Mouse (Mus musculus) cerebellum, adult 18-20 months (tissue): ENCODE results near the gene Mdh1.
A peak's percentile ranks its signal among the peaks of the same experiment; 100 is the strongest.

Experiments
- DNase-seq, 2 experiments: peaks; one replicate each; pipeline ENCODE4 v3.0.0; 2021

Gene Mdh1

GRCm38 (mm10) chr11:21571700-21572381, at the start of gene Mdh1, which contains the start of gene Wdpcp:
Mdh1 (minus strand) TSS chr11:21572367.
Wdpcp (plus strand) TSS chr11:21572235.
- DNase-seq: peak; percentile 94 to 97

GRCm38 (mm10) chr11:21615915-21616314, 43.7 kb upstream of the Mdh1 start:
- DNase-seq: no peak

- DNase-seq: no peak
Observed at GRCm38 (mm10) chr11:21602497-21602896, 30.3 kb upstream of the Mdh1 start.

- DNase-seq: no peak
Observed at GRCm38 (mm10) chr11:21583286-21583685, 11.1 kb upstream of the Mdh1 start.

- DNase-seq: no peak
Observed at GRCm38 (mm10) chr11:21581472-21581871, 9.3 kb upstream of the Mdh1 start.

GRCm38 (mm10) chr11:21570973-21571372, 1.2 kb downstream of the Mdh1 start:
- DNase-seq: peak; percentile 52 to 65

- no peak for DNase-seq
Observed at GRCm38 (mm10) chr11:21570109-21570474, 2.1 kb downstream of the Mdh1 start.

- DNase-seq: peak; percentile 65 to 72
Observed at GRCm38 (mm10) chr11:21569456-21570108, 2.6 kb downstream of the Mdh1 start.

- DNase-seq: no peak
Observed at GRCm38 (mm10) chr11:21569002-21569401, 3.2 kb downstream of the Mdh1 start.

- DNase-seq: no peak
Observed at GRCm38 (mm10) chr11:21567733-21568132, 4.4 kb downstream of the Mdh1 start.

- no peak for DNase-seq
Observed at GRCm38 (mm10) chr11:21566934-21567333, 5.2 kb downstream of the Mdh1 start.

GRCm38 (mm10) chr11:21564681-21565405, 7.3 kb downstream of the Mdh1 start:
- no peak for DNase-seq

- peak; percentile 39 to 44 for DNase-seq
Observed at GRCm38 (mm10) chr11:21563617-21564325, 8.4 kb downstream of the Mdh1 start.

GRCm38 (mm10) chr11:21561347-21561746, 10.8 kb downstream of the Mdh1 start:
- DNase-seq: no peak

- no peak for DNase-seq
Observed at GRCm38 (mm10) chr11:21559727-21560126, 12.4 kb downstream of the Mdh1 start.

- no peak for DNase-seq
Observed at GRCm38 (mm10) chr11:21552049-21552448, 20.1 kb downstream of the Mdh1 start.

- DNase-seq: no peak
Observed at GRCm38 (mm10) chr11:21550222-21551173, 21.7 kb downstream of the Mdh1 start.

- DNase-seq: no peak
Observed at GRCm38 (mm10) chr11:21549754-21550153, 22.4 kb downstream of the Mdh1 start.

- DNase-seq: no peak
Observed at GRCm38 (mm10) chr11:21549052-21549451, 23.1 kb downstream of the Mdh1 start.

GRCm38 (mm10) chr11:21547518-21547917, 24.6 kb downstream of the Mdh1 start:
- no peak for DNase-seq

- DNase-seq: no peak
Observed at GRCm38 (mm10) chr11:21546671-21547070, 25.5 kb downstream of the Mdh1 start.

GRCm38 (mm10) chr11:21545951-21546350, 26.2 kb downstream of the Mdh1 start:
- no peak for DNase-seq
